Mouse (Mus musculus): Measurements from ENCODE around the gene Clec1b.

The Clec1b gene

DNA sequence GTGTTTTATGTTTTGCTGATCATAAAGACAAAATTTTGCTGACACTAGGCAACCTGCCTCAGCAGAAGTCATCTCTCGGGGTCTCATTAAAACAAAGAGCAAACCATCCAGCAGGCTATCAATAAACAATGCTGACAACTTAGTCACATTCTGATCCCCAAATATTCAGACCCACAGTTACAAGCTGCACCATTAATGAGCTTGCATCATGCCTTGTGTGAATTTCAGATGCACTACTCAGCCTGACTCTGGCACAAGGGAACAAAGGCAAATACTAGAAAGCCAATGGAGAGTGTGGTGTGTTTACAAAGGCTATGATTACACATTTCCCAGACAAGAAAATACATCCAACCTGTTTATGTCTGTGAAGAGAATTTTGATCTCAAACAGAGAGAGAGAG is 17.1 kb downstream of the Clec1b start:
- DNase-seq (ENCODE audit: low spot score), result no peak

- DNase-seq (ENCODE audit: low spot score), result no peak
These were observed 25.2 kb downstream of the Clec1b start for GRCm38 (mm10) chr6:129422311-129422710.

DNA sequence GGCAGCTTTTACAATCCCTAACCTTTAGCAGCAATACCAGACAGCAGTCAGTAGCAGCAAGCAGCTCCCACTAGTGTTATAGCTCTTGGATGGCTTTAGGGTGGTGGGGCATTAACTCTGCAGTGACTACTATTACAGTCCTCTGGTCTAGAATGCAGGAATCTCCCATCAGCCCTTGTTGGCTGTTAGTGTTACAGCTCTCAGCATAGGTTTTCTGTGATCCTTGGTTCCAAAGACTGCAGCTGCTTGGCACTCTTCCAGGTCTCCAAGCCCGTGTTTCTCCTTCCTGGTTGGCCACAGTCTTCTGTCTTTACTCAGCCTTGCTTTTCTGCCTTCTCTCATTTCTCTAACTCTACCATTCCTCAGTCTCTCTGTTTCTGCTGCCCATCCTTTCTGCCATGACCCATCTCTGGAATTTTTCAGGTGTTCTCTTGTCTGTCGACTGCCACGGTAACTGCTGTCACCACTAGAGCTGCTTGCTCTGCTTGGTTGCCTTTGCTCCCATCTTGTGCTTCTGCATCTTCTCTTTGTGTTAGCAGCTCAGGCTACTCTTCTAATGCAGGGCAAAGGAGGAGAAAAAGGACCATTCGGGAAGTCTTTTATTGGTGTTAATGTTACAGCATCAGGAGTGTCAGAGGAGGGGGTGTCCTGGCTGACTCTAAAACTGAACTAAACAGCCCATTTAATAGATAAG is 26.1 kb downstream of the Clec1b start:
- no peak for DNase-seq (ENCODE audit: low spot score)

DNA sequence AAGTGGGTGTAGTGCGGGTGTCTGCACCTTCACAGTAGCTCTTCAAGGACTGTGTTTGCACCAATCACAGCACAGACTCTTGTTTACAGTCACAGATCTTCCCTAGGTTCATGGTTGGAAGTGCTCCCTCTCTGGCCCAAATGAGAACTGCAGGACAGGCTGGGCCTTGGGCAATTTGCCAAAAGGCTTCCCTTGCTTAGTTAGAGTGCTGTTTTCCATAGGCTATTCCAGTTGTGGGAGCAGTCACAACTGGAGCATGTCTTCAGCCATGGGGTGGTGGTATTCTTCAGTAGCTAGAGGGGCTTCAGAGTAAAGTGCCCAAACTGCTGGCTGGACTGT is 26.6 kb downstream of the Clec1b start:
- peak; percentile 54 for DNase-seq (ENCODE audit: low spot score)

- DNase-seq (ENCODE audit: low spot score), result no peak
These were observed 28.1 kb downstream of the Clec1b start for GRCm38 (mm10) chr6:129425217-129425616.

- no peak for DNase-seq (ENCODE audit: low spot score)
These were observed 28.7 kb downstream of the Clec1b start for GRCm38 (mm10) chr6:129425812-129426211.

GRCm38 (mm10) chr6:129427281-129427680 is 30.2 kb downstream of the Clec1b start:
- no peak for DNase-seq (ENCODE audit: low spot score)

GRCm38 (mm10) chr6:129434239-129434638 is 37.1 kb downstream of the Clec1b start:
- no peak for DNase-seq (ENCODE audit: low spot score)

- no peak for DNase-seq (ENCODE audit: low spot score)
These were observed 38.9 kb downstream of the Clec1b start for GRCm38 (mm10) chr6:129436025-129436424.

DNA sequence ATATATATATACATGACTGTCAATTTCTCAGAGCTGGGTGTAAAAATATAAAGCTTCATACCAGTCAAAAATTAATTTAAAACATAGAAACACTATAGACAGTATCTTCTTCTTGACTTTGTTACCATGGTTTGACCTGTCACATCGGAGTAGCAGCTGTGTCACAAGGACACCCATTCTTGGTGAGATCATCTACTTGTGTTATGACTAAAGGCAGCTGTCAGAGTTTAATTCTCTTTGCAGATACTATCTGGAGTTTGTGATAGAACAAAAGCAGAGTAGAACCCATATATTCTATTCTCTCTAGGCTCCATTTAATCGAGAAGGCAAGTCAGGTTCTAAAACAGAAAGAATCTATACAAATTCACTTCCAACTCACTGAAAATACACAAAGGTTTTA is 40.9 kb downstream of the Clec1b start:
- no peak for DNase-seq (ENCODE audit: low spot score)

DNA sequence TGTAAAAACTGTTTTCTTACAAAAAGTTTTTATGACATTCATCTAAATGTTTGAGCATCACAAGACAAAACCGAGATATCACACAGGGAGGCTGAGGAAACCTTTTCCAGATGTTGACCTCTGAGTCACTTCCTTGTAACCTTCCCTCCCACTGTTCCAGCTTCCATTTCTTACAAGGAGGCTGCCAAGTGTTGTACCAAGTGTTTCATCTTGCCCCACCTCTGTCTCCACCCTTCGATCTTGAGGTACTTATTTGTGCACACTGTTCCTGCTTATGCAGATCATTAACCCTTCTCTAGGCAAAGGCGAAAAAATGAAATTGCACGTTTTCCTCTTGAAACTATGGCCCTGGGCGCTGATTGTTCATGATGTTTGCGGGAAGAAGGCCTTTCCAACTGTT is 52.6 kb downstream of the Clec1b start:
- no peak for DNase-seq (ENCODE audit: low spot score)

- DNase-seq (ENCODE audit: low spot score), result no peak
These were observed 54.4 kb downstream of the Clec1b start, which contains the start of gene Clec1a for GRCm38 (mm10) chr6:129451411-129452039. Gene Clec1a (minus strand): TSS chr6:129452000.
